Mouse (Mus musculus): ENCODE measurements around the gene Rdh9.
A peak's percentile ranks its signal among the peaks of the same experiment; 100 is the strongest.

GRCm38 (mm10) chr10:127739083-127739660 is 37.0 kb upstream of the Rdh9 start, which contains the start of gene Zbtb39:
- TF ChIP-seq CTCF (IDR thresholded peaks at IDR 0.05; ENCODE audit: extremely low read depth, insufficient read depth, low read length) (0 out of 2 replicates have a peak, but pooled peaks have one; percentile 18), POLR2A (IDR thresholded peaks at IDR 0.05; ENCODE audit: extremely low read depth, insufficient read depth, low read length) (no peak)
